Mouse (Mus musculus): Measurements from ENCODE around the gene Copg2.

The Copg2 gene

GRCm38 (mm10) chr6:30734465-30734864, 162.1 kb downstream of the Copg2 start:
- DNase-seq (ENCODE audit: low read depth): no peak

- DNase-seq (ENCODE audit: low read depth): no peak
Observed at GRCm38 (mm10) chr6:30732571-30733130, 163.9 kb downstream of the Copg2 start.

GRCm38 (mm10) chr6:30730301-30730971, 166.2 kb downstream of the Copg2 start:
- DNase-seq (ENCODE audit: low read depth): peak; percentile 56

GRCm38 (mm10) chr6:30723331-30723730, 173.3 kb downstream of the Copg2 start, which contains the start of gene Mest:
TSS of gene Mest (plus strand) at chr6:30723547.
- DNase-seq (ENCODE audit: low read depth): no peak

GRCm38 (mm10) chr6:30722385-30723164, 174.0 kb downstream of the Copg2 start:
- no peak for DNase-seq (ENCODE audit: low read depth)

GRCm38 (mm10) chr6:30716796-30717195, 179.8 kb downstream of the Copg2 start:
- no peak for DNase-seq (ENCODE audit: low read depth)

GRCm38 (mm10) chr6:30714891-30715471, 181.6 kb downstream of the Copg2 start:
- no peak for DNase-seq (ENCODE audit: low read depth)

- DNase-seq (ENCODE audit: low read depth): no peak
Observed at GRCm38 (mm10) chr6:30713896-30714295, 182.7 kb downstream of the Copg2 start.

GRCm38 (mm10) chr6:30713455-30713854, 183.1 kb downstream of the Copg2 start:
- DNase-seq (ENCODE audit: low read depth): no peak

- no peak for DNase-seq (ENCODE audit: low read depth)
Observed at GRCm38 (mm10) chr6:30712484-30712883, 184.1 kb downstream of the Copg2 start.

- DNase-seq (ENCODE audit: low read depth): no peak
Observed at GRCm38 (mm10) chr6:30711365-30711763, 185.2 kb downstream of the Copg2 start.

GRCm38 (mm10) chr6:30710371-30711364, 185.9 kb downstream of the Copg2 start:
- no peak for DNase-seq (ENCODE audit: low read depth)

- no peak for DNase-seq (ENCODE audit: low read depth)
Observed at GRCm38 (mm10) chr6:30709115-30709514, 187.5 kb downstream of the Copg2 start.

GRCm38 (mm10) chr6:30703977-30704602, 192.5 kb downstream of the Copg2 start:
- peak; percentile 16 for DNase-seq (ENCODE audit: low read depth)

- DNase-seq (ENCODE audit: low read depth): no peak
Observed at GRCm38 (mm10) chr6:30703476-30703875, 193.1 kb downstream of the Copg2 start.

GRCm38 (mm10) chr6:30702881-30703280, 193.7 kb downstream of the Copg2 start:
- DNase-seq (ENCODE audit: low read depth): no peak

GRCm38 (mm10) chr6:30700182-30700581, 196.4 kb downstream of the Copg2 start:
- DNase-seq (ENCODE audit: low read depth): no peak

GRCm38 (mm10) chr6:30698036-30698435, 198.6 kb downstream of the Copg2 start:
- DNase-seq (ENCODE audit: low read depth): no peak
